Mouse (Mus musculus) mouse embryonic stem cell (cell line): Measurements from ENCODE around the gene Glo1.

Experiments
- in situ Hi-C, 2 experiments: fragments of 300-500 bp; cut with MboI; formaldehyde crosslinking; loops; 1 replicate in 1 of 2; 3 replicates in 1 of 2; pipeline ENCODE4 v1.14.3; 2019 to 2020; ENCODE audit warnings: low sequenced_read_pairs in 2 of 2, low pct_unique_long_range_greater_than_20kb in 1 of 2, mixed read lengths in 1 of 2; ENCODE audit not compliant: unreplicated experiment in 1 of 2

Glo1 gene

GRCm38 (mm10) chr17:30594407-30594806, 32.3 kb downstream of the Glo1 start:
- in situ Hi-C loops: no loop called here

GRCm38 (mm10) chr17:30590417-30591198, 36.1 kb downstream of the Glo1 start:
- in situ Hi-C loops: no loop called here

GRCm38 (mm10) chr17:30583258-30584001, 43.2 kb downstream of the Glo1 start:
- in situ Hi-C loops: no loop called here

- in situ Hi-C loops: no loop called here
These were observed 44.4 kb downstream of the Glo1 start for GRCm38 (mm10) chr17:30582313-30582712.

GRCm38 (mm10) chr17:30581201-30581600, 45.5 kb downstream of the Glo1 start:
- in situ Hi-C loops: no loop called here

GRCm38 (mm10) chr17:30580781-30581180, 45.9 kb downstream of the Glo1 start:
- in situ Hi-C loops: no loop called here

- in situ Hi-C loops: no loop called here
These were observed 49.7 kb downstream of the Glo1 start for GRCm38 (mm10) chr17:30576946-30577345.

GRCm38 (mm10) chr17:30575941-30576773, 50.5 kb downstream of the Glo1 start, which contains the start of gene Btbd9:
Gene Btbd9 (minus strand): TSS chr17:30576488.
- in situ Hi-C loops: no loop called here

GRCm38 (mm10) chr17:30575121-30575904, 51.4 kb downstream of the Glo1 start:
- in situ Hi-C loops: no loop called here

GRCm38 (mm10) chr17:30574783-30575075, 51.9 kb downstream of the Glo1 start:
- in situ Hi-C loops: no loop called here

- in situ Hi-C loops: no loop called here
These were observed 52.5 kb downstream of the Glo1 start for GRCm38 (mm10) chr17:30573990-30574782.

- in situ Hi-C loops: no loop called here
These were observed 55.7 kb downstream of the Glo1 start for GRCm38 (mm10) chr17:30570971-30571370.

GRCm38 (mm10) chr17:30570173-30570572, 56.5 kb downstream of the Glo1 start:
- in situ Hi-C loops: no loop called here

- in situ Hi-C loops: no loop called here
These were observed 58.2 kb downstream of the Glo1 start for GRCm38 (mm10) chr17:30568473-30568872.

GRCm38 (mm10) chr17:30564971-30565370, 61.7 kb downstream of the Glo1 start:
- in situ Hi-C loops: no loop called here

GRCm38 (mm10) chr17:30564407-30564806, 62.3 kb downstream of the Glo1 start:
- in situ Hi-C loops: no loop called here

GRCm38 (mm10) chr17:30563484-30564075, 63.1 kb downstream of the Glo1 start:
- in situ Hi-C loops: no loop called here
